Mouse (Mus musculus): ENCODE results near the gene Cc2d2b. TPM values are rescaled to one million over a fixed set of nuclear protein-coding genes. Genes with fewer than 3 reads are reported as not detected.
A peak's percentile ranks its signal among the peaks of the same experiment; 100 is the strongest.

The Cc2d2b gene
- polyA plus RNA-seq, 1 experiment from 2014 or later = 0.05 TPM

DNA sequence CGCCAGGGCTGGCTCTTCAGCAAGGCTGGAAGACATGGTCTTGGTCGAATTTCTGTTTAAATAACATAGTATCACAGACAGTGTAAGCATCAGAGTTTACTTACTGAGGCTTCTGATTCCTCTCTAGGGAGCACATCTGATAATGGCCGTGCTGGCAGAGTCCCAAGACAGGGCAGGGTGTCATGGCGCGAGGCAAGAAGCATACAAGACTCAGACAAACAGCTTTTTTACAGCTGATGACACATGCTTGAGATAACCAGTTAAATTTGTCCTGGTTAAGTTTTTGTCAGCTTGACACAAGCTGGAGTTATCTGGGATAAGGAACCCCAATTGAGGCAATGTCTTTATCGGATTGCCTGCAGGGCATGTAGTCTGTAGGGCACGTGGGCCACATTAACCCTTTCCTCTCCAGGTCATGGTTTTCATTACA lies 20.8 kb downstream of the Cc2d2b start:
- no peak overlapping the region for H3K4me3 ChIP-seq
- H3K4me1 ChIP-seq = 0 out of 2 replicates have a peak, but pooled peaks cover 5% of the 10 kb centered on the region
- DNase-seq (ENCODE audit: extremely low spot score, low spot score) = no peak
- no peaks in the 10 kb centered on the region for H3K9me3 ChIP-seq
- H3K27ac ChIP-seq = no peak overlapping the region
- H3K27me3 ChIP-seq (ENCODE audit: poor library complexity, severe bottlenecking) = no peaks in the 10 kb centered on the region
- H3K36me3 ChIP-seq (replicated peaks) = no peaks in the 10 kb centered on the region
- 54% methylated on average over 7 of the region's 7 CpGs for WGBS

- 79% methylated on average over 15 of the region's 15 CpGs for WGBS
- no peaks in the 10 kb centered on the region for H3K4me1 ChIP-seq
- H3K27ac ChIP-seq = no peak overlapping the region
- no peaks in the 10 kb centered on the region for H3K36me3 ChIP-seq (replicated peaks)
- no peak overlapping the region for H3K4me3 ChIP-seq
- H3K27me3 ChIP-seq (ENCODE audit: poor library complexity, severe bottlenecking) = no peaks in the 10 kb centered on the region
- no peaks in the 10 kb centered on the region for H3K9me3 ChIP-seq
- no peak for DNase-seq (ENCODE audit: extremely low spot score, low spot score)
These were observed 39.6 kb downstream of the Cc2d2b start for GRCm38 (mm10) chr19:40788004-40788714.

GRCm38 (mm10) chr19:40788715-40789084 lies 40.1 kb downstream of the Cc2d2b start:
- H3K27ac ChIP-seq = no peak overlapping the region
- no peaks in the 10 kb centered on the region for H3K36me3 ChIP-seq (replicated peaks)
- no peak overlapping the region for H3K4me3 ChIP-seq
- WGBS = 92% methylated on average over 2 of the region's 2 CpGs
- no peak for DNase-seq (ENCODE audit: extremely low spot score, low spot score)
- H3K9me3 ChIP-seq = no peaks in the 10 kb centered on the region
- no peaks in the 10 kb centered on the region for H3K27me3 ChIP-seq (ENCODE audit: poor library complexity, severe bottlenecking)
- H3K4me1 ChIP-seq = no peaks in the 10 kb centered on the region

DNA sequence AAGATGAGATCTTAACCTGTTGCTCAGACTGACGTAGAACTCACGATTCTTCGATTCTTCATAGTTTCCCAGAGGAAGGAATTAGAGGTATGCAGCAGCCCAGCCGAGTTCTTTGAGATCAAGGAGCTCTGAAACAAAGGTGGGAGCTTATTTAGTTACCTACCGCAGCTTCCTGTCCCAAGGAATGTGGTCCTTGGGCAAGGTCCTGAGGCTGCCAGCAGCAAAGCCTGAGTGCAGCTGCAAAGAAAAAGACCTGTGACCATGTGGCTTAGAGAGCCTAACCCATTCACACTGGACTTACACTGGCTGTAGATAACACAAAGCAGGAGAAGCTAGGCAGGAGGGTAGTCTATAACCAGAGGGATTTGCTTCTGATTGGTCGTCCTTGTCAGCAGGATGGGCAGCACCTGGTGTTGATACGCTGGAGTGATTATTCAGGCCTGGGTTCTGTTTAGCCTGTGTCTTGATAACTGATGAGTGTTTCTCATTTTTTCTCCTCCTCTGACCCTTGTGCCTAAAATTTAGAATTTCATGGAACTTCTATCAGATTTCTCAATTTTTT lies 56.7 kb downstream of the Cc2d2b start:
- Histone ChIP-seq H3K36me3 (replicated peaks) (no peaks in the 10 kb centered on the region), H3K27ac (0 out of 2 replicates have a peak overlapping the region, but pooled peaks have one; percentile 44), H3K9me3 (no peaks in the 10 kb centered on the region), H3K4me1 (peaks cover 12% of the 10 kb centered on the region), H3K4me3 (no peak overlapping the region), H3K27me3 (ENCODE audit: poor library complexity, severe bottlenecking) (no peaks in the 10 kb centered on the region)
- 27% methylated on average over 7 of the region's 7 CpGs for WGBS
- DNase-seq (ENCODE audit: extremely low spot score, low spot score) = no peak

- H3K9me3 ChIP-seq = no peaks in the 10 kb centered on the region
- peaks cover 7% of the 10 kb centered on the region for H3K4me1 ChIP-seq
- no peaks in the 10 kb centered on the region for H3K27me3 ChIP-seq (ENCODE audit: poor library complexity, severe bottlenecking)
- DNase-seq (ENCODE audit: extremely low spot score, low spot score) = no peak
- no peak overlapping the region for H3K27ac ChIP-seq
- H3K4me3 ChIP-seq = no peak overlapping the region
- 70% methylated on average over 7 of the region's 7 CpGs for WGBS
- H3K36me3 ChIP-seq (replicated peaks) = no peaks in the 10 kb centered on the region
These were observed 61.3 kb downstream of the Cc2d2b start for GRCm38 (mm10) chr19:40809858-40810257.

DNA sequence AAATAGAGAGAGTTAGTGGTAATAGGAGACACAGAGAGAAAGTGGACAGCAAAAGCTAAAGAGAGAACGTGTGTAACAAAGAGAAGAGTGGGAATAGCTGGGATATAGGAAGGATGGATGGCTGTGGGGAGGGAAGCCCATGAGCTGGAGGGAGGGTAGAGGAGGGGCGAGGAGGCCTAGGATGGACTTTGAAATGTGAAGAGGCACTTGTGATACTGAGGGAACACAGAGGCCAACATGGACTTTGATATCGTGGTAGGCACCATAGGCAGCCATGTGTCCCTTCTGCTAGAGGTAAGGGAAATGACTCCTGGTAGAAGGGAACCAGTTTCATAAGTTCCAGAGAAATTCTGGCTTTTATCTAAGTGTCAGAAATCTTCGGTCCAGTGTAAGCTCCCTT lies 63.3 kb downstream of the Cc2d2b start:
- Histone ChIP-seq H3K27me3 (ENCODE audit: poor library complexity, severe bottlenecking) (no peaks in the 10 kb centered on the region), H3K27ac (no peak overlapping the region), H3K36me3 (replicated peaks) (no peaks in the 10 kb centered on the region), H3K4me3 (no peak overlapping the region), H3K4me1 (no peaks in the 10 kb centered on the region), H3K9me3 (no peaks in the 10 kb centered on the region)
- DNase-seq (ENCODE audit: extremely low spot score, low spot score) = no peak
- WGBS = 85% methylated on average over 4 of the region's 4 CpGs

DNA sequence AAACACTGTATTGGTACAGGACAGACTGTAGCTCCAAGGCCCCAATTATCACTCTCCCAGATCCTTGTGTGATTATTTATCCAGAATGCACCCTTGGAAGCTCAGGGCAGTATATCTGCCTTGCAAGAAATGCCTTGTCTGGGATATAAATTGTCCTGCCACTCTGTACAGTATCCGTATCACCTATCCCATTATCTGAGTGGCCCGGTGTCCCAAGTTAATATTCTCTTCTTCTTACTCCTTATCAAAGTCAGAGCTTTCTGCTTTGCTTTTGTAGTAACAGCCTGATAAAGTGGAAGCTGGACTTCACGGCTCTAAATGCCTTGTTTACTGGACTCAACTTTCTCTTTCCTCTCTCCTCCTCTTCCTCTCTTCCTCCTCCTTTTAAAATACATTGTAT lies 64.2 kb downstream of the Cc2d2b start:
- H3K27me3 ChIP-seq (ENCODE audit: poor library complexity, severe bottlenecking) = no peaks in the 10 kb centered on the region
- DNase-seq (ENCODE audit: extremely low spot score, low spot score) = no peak
- H3K27ac ChIP-seq = no peak overlapping the region
- H3K4me3 ChIP-seq = no peak overlapping the region
- WGBS = 92% methylated on average over 3 of the region's 3 CpGs
- no peaks in the 10 kb centered on the region for H3K4me1 ChIP-seq
- no peaks in the 10 kb centered on the region for H3K9me3 ChIP-seq
- no peaks in the 10 kb centered on the region for H3K36me3 ChIP-seq (replicated peaks)

- no peaks in the 10 kb centered on the region for H3K27me3 ChIP-seq (ENCODE audit: poor library complexity, severe bottlenecking)
- no peaks in the 10 kb centered on the region for H3K9me3 ChIP-seq
- H3K4me1 ChIP-seq = no peaks in the 10 kb centered on the region
- WGBS = 86% methylated on average over 14 of the region's 14 CpGs
- no peak overlapping the region for H3K4me3 ChIP-seq
- no peak overlapping the region for H3K27ac ChIP-seq
- DNase-seq (ENCODE audit: extremely low spot score, low spot score) = no peak
- no peaks in the 10 kb centered on the region for H3K36me3 ChIP-seq (replicated peaks)
These were observed 64.8 kb downstream of the Cc2d2b start for GRCm38 (mm10) chr19:40813385-40813784.

DNA sequence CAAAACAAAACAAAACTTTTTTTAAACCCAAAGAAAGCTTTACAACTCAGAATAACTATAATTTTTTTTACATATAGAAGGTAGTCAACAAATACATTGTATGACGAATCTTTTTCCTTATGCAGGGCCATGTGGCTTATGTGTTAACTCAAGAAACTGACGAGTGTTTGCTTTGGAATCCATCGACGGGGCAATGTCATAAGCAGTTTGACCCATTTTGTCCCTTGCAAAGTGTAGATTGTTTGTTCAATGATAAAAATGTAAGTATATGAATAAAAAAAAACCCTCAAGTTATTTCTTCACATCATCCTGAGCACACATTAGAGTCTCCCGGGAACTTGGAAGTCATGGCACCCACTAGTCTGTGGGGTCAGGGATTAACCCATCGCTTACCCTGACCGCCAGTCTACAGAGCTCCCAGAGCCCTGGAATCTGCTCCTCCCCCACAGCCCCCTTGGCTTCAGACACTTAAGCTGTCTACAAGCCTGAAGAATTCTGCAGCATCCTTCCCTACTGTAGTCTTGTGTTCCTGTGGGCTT lies 67.2 kb downstream of the Cc2d2b start:
- no peaks in the 10 kb centered on the region for H3K9me3 ChIP-seq
- WGBS = 93% methylated on average over 7 of the region's 7 CpGs
- no peak overlapping the region for H3K4me3 ChIP-seq
- DNase-seq (ENCODE audit: extremely low spot score, low spot score) = no peak
- no peaks in the 10 kb centered on the region for H3K4me1 ChIP-seq
- H3K27me3 ChIP-seq (ENCODE audit: poor library complexity, severe bottlenecking) = no peaks in the 10 kb centered on the region
- H3K27ac ChIP-seq = no peak overlapping the region
- no peaks in the 10 kb centered on the region for H3K36me3 ChIP-seq (replicated peaks)

DNA sequence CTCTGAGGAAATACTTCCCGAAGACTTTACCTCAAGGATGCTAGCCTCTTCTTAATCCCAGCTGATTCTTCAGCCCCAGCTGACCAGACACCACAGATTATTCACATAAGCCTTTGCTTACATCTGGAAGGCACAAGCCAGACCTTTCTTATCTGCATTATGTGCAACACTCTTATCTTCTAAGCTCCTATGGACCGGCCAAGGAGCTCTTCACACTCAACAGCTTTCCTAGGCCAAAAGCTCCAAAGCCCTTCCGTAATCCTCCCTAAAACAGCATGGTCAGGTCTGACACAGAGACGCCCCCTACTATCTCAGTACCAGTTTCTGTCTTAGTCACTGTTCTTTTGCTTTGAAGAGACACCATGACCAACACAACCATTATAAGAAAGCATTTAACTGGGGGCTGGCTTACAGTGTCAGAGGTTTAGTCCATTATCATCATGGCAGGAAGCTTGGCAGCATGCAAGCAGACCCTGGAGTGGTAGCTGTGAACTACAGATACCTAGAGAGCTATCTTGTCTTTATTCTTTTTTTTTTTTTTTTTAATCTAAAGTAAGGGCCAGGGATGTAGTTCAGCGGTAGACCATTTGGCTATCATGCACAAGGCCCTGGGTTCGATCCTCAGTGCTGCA lies 69.5 kb downstream of the Cc2d2b start:
- H3K36me3 ChIP-seq (replicated peaks) = no peaks in the 10 kb centered on the region
- WGBS = 94% methylated on average over 6 of the region's 6 CpGs
- no peak overlapping the region for H3K4me3 ChIP-seq
- H3K9me3 ChIP-seq = no peaks in the 10 kb centered on the region
- no peak for DNase-seq (ENCODE audit: extremely low spot score, low spot score)
- no peaks in the 10 kb centered on the region for H3K4me1 ChIP-seq
- H3K27me3 ChIP-seq (ENCODE audit: poor library complexity, severe bottlenecking) = no peaks in the 10 kb centered on the region
- no peak overlapping the region for H3K27ac ChIP-seq

GRCm38 (mm10) chr19:40818764-40819163 lies 70.2 kb downstream of the Cc2d2b start:
- no peak for DNase-seq (ENCODE audit: extremely low spot score, low spot score)
- 83% methylated on average over 7 of the region's 7 CpGs for WGBS
- H3K4me3 ChIP-seq = no peak overlapping the region
- no peaks in the 10 kb centered on the region for H3K4me1 ChIP-seq
- no peaks in the 10 kb centered on the region for H3K27me3 ChIP-seq (ENCODE audit: poor library complexity, severe bottlenecking)
- H3K36me3 ChIP-seq (replicated peaks) = no peaks in the 10 kb centered on the region
- no peaks in the 10 kb centered on the region for H3K9me3 ChIP-seq
- no peak overlapping the region for H3K27ac ChIP-seq

DNA sequence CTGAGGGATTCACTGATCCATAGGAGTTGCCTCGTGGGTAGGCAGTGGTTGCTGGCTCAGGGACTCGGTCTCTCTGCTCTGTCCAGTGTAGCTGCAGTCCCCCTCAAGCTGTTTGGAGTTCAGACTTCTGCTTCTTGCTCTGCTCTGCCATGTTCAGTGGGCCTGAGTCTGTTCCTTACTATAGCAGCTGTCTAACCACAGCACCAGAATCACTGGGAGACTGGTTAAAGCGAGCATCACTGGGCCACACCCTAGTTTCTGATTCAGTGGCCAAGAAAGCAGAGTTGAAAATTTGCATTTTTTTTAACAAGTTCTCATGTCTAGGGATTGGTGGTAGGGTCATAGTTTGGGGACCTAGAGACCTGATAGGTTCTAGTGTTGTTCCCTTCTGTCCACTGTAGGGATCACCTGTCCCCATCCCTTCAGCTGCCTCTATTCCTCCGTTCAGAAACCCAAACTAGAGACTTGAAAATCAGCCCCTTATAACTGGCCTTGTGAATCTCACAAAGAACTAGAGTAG lies 72.8 kb downstream of the Cc2d2b start:
- no peak for DNase-seq (ENCODE audit: extremely low spot score, low spot score)
- Histone ChIP-seq H3K4me3 (no peak overlapping the region), H3K27ac (no peak overlapping the region), H3K36me3 (replicated peaks) (no peaks in the 10 kb centered on the region), H3K27me3 (ENCODE audit: poor library complexity, severe bottlenecking) (no peaks in the 10 kb centered on the region), H3K4me1 (no peaks in the 10 kb centered on the region), H3K9me3 (no peaks in the 10 kb centered on the region)
- 76% methylated on average over 4 of the region's 4 CpGs for WGBS

- no peaks in the 10 kb centered on the region for H3K27me3 ChIP-seq (ENCODE audit: poor library complexity, severe bottlenecking)
- peaks cover 7% of the 10 kb centered on the region for H3K4me1 ChIP-seq
- WGBS = 75% methylated on average over 5 of the region's 5 CpGs
These were observed 77.1 kb downstream of the Cc2d2b start for GRCm38 (mm10) chr19:40825636-40826035.

More at GRCm38 (mm10) chr19:40825636-40826035, 77.1 kb downstream of the Cc2d2b start:
- Histone ChIP-seq H3K36me3 (replicated peaks) (no peaks in the 10 kb centered on the region), H3K4me3 (no peak overlapping the region), H3K27ac (no peak overlapping the region), H3K9me3 (no peaks in the 10 kb centered on the region)
- DNase-seq (ENCODE audit: extremely low spot score, low spot score) = no peak

Data from forebrain, embryonic 10.5 days (tissue).